Mouse (Mus musculus) myocyte (in vitro differentiated cells): Measurements from ENCODE around the gene Lgals2. TPM values are rescaled to one million over a fixed set of nuclear protein-coding genes. Genes with fewer than 3 reads are reported as not detected.

Experiments used
- H3K27me3 ChIP-seq: one replicate; pipeline ENCODE4 v1.6.1; 2011; ENCODE audit not compliant: control insufficient read depth, insufficient read depth, insufficient read length
- H3K36me3 ChIP-seq: one replicate; pipeline ENCODE4 v1.6.1; 2011; ENCODE audit not compliant: control insufficient read depth, insufficient read depth
- H3K4me2 ChIP-seq: one replicate; pipeline ENCODE4 v1.6.1; 2011; ENCODE audit warnings: low read depth, control low read depth
- H3K4me3 ChIP-seq: one replicate; pipeline ENCODE4 v1.5.1; 2011; ENCODE audit warnings: mild to moderate bottlenecking, control low read depth, moderate library complexity
- H3K79me2 ChIP-seq: one replicate; pipeline ENCODE4 v1.6.1; 2011; ENCODE audit not compliant: control insufficient read depth, insufficient read depth
- H3ac ChIP-seq: one replicate; pipeline ENCODE4 v1.6.1; 2011; ENCODE audit not compliant: control insufficient read depth, insufficient read length
- CEBPB ChIP-seq: IDR thresholded peaks from 2 replicates; pipeline ENCODE4 v1.6.1; 2011; ENCODE audit warnings: mild to moderate bottlenecking, moderate library complexity; ENCODE audit not compliant: poor library complexity, insufficient read depth, severe bottlenecking
- E2F4 ChIP-seq: IDR thresholded peaks from one replicate; pipeline ENCODE4 v1.6.1; 2011; ENCODE audit warnings: mild to moderate bottlenecking, control low read depth, moderate library complexity; ENCODE audit not compliant: insufficient read depth
- MAX ChIP-seq: IDR thresholded peaks from one replicate; pipeline ENCODE4 v1.6.1; 2011; ENCODE audit warnings: low read depth, mild to moderate bottlenecking, control low read depth
- MYOD1 ChIP-seq, 3 experiments: IDR thresholded peaks; one replicate each; pipeline ENCODE4 v1.6.1; 2011; ENCODE audit warnings: control low read depth in 2 of 3, low read depth in 2 of 3, mild to moderate bottlenecking in 2 of 3, moderate library complexity in 1 of 3; ENCODE audit not compliant: insufficient read length in 2 of 3, control insufficient read depth in 1 of 3
- MYOG ChIP-seq, 3 experiments: IDR thresholded peaks; one replicate each; pipeline ENCODE4 v1.6.1; 2011; ENCODE audit warnings: control low read depth in 2 of 3, low read depth in 2 of 3, mild to moderate bottlenecking in 2 of 3; ENCODE audit not compliant: insufficient read length in 2 of 3, control insufficient read depth in 1 of 3, insufficient read depth in 1 of 3
- POLR2A ChIP-seq: IDR thresholded peaks from one replicate; pipeline ENCODE4 v1.6.1; 2011; ENCODE audit warnings: low read depth, mild to moderate bottlenecking, control low read depth, moderate library complexity; ENCODE audit not compliant: insufficient read length
- POLR2AphosphoS2 ChIP-seq: IDR thresholded peaks from one replicate; pipeline ENCODE4 v1.6.1; 2011; ENCODE audit warnings: low read depth, control low read depth; ENCODE audit not compliant: insufficient read length
- REST ChIP-seq: IDR thresholded peaks from one replicate; pipeline ENCODE4 v1.6.1; 2011; ENCODE audit warnings: mild to moderate bottlenecking, control low read depth, moderate library complexity; ENCODE audit not compliant: insufficient read depth, insufficient read length
- SRF ChIP-seq: IDR thresholded peaks from one replicate; pipeline ENCODE4 v1.6.1; 2011; ENCODE audit warnings: low read depth; ENCODE audit not compliant: control insufficient read depth, insufficient read length
- TCF12 ChIP-seq: IDR thresholded peaks from one replicate; pipeline ENCODE4 v1.6.1; 2011; ENCODE audit warnings: mild to moderate bottlenecking, control low read depth; ENCODE audit not compliant: poor library complexity, insufficient read depth, severe bottlenecking
- TCF3 ChIP-seq: IDR thresholded peaks from one replicate; pipeline ENCODE4 v1.6.1; 2011; ENCODE audit warnings: low read depth, control low read depth; ENCODE audit not compliant: insufficient read length
- USF1 ChIP-seq: IDR thresholded peaks from one replicate; pipeline ENCODE4 v1.6.1; 2011; ENCODE audit warnings: low read depth, mild to moderate bottlenecking, control low read depth, moderate library complexity
- polyA plus RNA-seq: library from polyadenylated mRNA; unstranded; fragments of >200 nt; fragmentation: generic; extraction: Trizol; gene quantifications from one replicate; pipeline ENCODE4 v1.2.1, GENCODE M21; 2012; ENCODE audit warnings: missing spikeins

Lgals2 gene
- polyA plus RNA-seq, 1 experiment = 2.2 TPM

DNA sequence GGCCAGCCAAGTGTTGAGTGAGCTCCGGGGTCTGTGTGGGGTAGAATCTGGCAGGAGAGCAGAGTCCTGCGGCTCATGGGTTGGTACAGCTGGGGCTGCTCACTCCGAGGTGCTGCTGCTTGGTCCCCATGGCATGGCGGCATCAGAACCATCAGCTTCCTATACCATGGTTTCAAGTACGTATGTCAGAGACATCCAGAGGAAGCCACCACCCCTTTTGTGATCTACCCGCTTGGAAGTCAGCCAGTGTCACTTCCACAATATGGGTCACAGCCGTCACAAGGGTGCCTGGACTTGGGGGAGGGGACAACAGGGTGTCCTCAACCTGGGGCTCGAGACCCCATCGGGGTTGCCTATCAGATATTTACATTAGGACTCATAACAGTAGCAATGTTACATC is 45.2 kb downstream of the Lgals2 start:
- Histone ChIP-seq H3K36me3 (no peaks in the 10 kb centered on the region), H3K79me2 (no peaks in the 10 kb centered on the region), H3K4me3 (no peak overlapping the region), H3ac (no peak overlapping the region), H3K4me2 (no peak overlapping the region), H3K27me3 (no peaks in the 10 kb centered on the region)
- TF ChIP-seq POLR2AphosphoS2 (no peak), MYOD1 (IDR thresholded peaks at IDR 0.05; ENCODE audit: control insufficient read depth in 1 of 3, insufficient read length in 2 of 3, low read depth in 2 of 3) (no peak), TCF12 (no peak), E2F4 (no peak), TCF3 (no peak), MYOG (IDR thresholded peaks at IDR 0.05; ENCODE audit: control insufficient read depth in 1 of 3, insufficient read depth in 1 of 3, insufficient read length in 2 of 3, low read depth in 2 of 3) (no peak), MAX (no peak), REST (no peak), SRF (no peak), USF1 (no peak), POLR2A (no peak), CEBPB (no peak)

DNA sequence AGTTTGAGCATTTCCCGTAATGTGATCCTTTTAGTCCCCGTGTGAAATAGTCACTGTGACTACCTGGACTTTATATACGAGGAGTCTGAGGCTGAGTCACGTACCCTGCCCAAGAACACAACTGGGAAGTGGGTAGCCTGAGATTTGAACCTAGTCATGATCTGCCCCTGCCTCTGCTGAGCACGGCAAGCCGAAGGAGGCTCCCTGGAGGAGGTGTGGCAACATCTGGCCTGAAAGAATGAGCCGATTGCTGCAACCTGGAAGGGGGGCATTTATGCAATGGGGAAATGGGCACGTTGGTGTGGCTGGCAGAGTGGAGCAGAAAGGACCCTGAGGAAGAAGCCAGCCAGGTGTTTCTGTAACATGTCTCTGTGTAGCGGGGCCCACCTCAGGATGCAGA is 45.6 kb downstream of the Lgals2 start:
- no peak overlapping the region for H3ac ChIP-seq
- H3K27me3 ChIP-seq = no peaks in the 10 kb centered on the region
- no peak overlapping the region for H3K4me2 ChIP-seq
- H3K36me3 ChIP-seq = no peaks in the 10 kb centered on the region
- no peak overlapping the region for H3K4me3 ChIP-seq
- H3K79me2 ChIP-seq = no peaks in the 10 kb centered on the region
- no peak for TF ChIP-seq E2F4

DNA sequence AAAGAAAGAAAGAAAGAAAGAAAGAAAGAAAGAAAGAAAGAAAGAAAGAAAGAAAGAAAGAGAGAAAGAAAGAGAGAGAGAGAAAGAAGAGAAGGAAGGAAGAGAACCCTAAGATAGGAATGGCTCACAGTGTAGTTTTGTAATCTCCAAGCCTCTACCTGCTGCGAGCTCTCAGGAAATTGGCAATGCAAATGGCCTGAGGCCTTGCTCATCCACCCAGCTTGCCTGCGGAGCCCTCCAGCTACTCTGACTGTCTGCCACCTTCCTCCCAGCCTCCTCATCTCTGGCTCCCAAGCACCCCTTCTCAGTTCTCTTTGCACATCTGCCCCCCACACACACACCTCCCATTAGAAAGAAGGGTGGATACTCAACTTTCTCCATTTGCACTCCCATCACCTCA is 46.3 kb downstream of the Lgals2 start:
- TF ChIP-seq POLR2A (no peak), TCF12 (no peak), MYOD1 (IDR thresholded peaks at IDR 0.05; ENCODE audit: control insufficient read depth in 1 of 3, insufficient read length in 2 of 3, low read depth in 2 of 3) (no peak), USF1 (no peak), SRF (no peak), MAX (no peak), REST (no peak), CEBPB (no peak), POLR2AphosphoS2 (no peak), MYOG (IDR thresholded peaks at IDR 0.05; ENCODE audit: control insufficient read depth in 1 of 3, insufficient read depth in 1 of 3, insufficient read length in 2 of 3, low read depth in 2 of 3) (no peak), TCF3 (no peak), E2F4 (no peak)
- H3ac ChIP-seq = no peak overlapping the region
- H3K27me3 ChIP-seq = no peaks in the 10 kb centered on the region
- H3K4me3 ChIP-seq = no peak overlapping the region
- H3K4me2 ChIP-seq = no peak overlapping the region
- H3K79me2 ChIP-seq = no peaks in the 10 kb centered on the region
- no peaks in the 10 kb centered on the region for H3K36me3 ChIP-seq

DNA sequence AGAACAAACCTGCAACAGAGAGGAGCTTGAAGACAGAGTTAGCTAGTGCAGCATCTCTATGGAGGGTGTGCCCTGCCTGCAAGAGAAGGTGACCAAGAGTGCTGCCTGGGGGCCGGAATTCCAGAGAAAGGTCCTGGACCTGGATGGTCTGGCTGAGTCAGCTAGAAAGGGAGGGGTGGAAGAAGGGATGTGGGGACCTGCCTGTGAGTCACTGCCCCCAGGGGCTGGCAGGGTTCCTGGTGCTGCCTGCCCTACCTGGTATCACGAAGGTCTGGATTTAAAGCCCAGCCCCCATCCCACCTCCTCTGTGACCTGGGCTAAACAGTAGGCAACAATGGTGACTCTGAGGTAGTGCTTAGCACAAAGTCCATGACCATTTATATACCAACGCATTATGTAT is 48.2 kb downstream of the Lgals2 start:
- Histone ChIP-seq H3K36me3 (no peaks in the 10 kb centered on the region), H3K4me3 (no peak overlapping the region), H3K27me3 (peaks cover 16% of the 10 kb centered on the region), H3K79me2 (no peaks in the 10 kb centered on the region), H3K4me2 (peak overlapping the region; percentile 3), H3ac (no peak overlapping the region)
- TF ChIP-seq SRF = no peak
- no peak for TF ChIP-seq TCF3
- no peak for TF ChIP-seq CEBPB
- TF ChIP-seq REST = no peak
- no peak for TF ChIP-seq USF1
- TF ChIP-seq MAX = no peak
- no peak for TF ChIP-seq POLR2AphosphoS2
- no peak for TF ChIP-seq POLR2A
- TF ChIP-seq E2F4 = no peak
- no peak for TF ChIP-seq MYOD1 (IDR thresholded peaks at IDR 0.05; ENCODE audit: control insufficient read depth in 1 of 3, insufficient read length in 2 of 3, low read depth in 2 of 3)
- TF ChIP-seq MYOG (IDR thresholded peaks at IDR 0.05; ENCODE audit: control insufficient read depth in 1 of 3, insufficient read depth in 1 of 3, insufficient read length in 2 of 3, low read depth in 2 of 3) = no peak
- TF ChIP-seq TCF12 = no peak

DNA sequence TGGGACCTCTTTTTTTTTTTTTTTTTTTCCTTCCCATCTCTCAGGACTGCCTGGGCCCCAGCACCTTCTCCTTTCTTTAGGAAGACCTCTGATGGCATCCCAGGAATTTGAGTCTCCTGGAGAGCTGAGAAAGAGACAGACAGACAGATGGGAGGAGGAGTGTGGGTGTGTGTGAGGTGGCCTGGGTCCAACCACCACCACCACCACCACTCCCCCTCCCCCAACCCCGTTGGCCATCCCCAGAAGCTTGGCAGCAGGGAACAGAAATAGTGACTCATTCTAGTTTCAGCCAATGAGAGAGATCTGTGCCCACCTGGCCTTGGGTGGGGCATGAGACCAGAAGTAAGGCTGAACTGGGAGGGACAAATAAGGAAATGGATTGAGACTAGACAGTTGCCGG is 48.7 kb downstream of the Lgals2 start:
- Histone ChIP-seq H3K36me3 (no peaks in the 10 kb centered on the region), H3K79me2 (no peaks in the 10 kb centered on the region), H3ac (no peak overlapping the region), H3K27me3 (peaks cover 22% of the 10 kb centered on the region), H3K4me2 (peak overlapping the region; percentile 3), H3K4me3 (no peak overlapping the region)
- TF ChIP-seq SRF (peak; percentile 52), E2F4 (no peak)
